Mouse (Mus musculus) neutrophil, adult 83 days (primary cell): ENCODE data around the gene Sppl3. TPM values are rescaled to one million over a fixed set of nuclear protein-coding genes. Genes with fewer than 3 reads are reported as not detected.

Source experiments
- total RNA-seq, 2 experiments: library from RNA; stranded (reverse); gene quantifications; one replicate each; pipeline ENCODE4 v1.2.4; 2023

The Sppl3 gene
- 10 to 100 TPM; 46.1 to 51.7 TPM for total RNA-seq

DNA sequence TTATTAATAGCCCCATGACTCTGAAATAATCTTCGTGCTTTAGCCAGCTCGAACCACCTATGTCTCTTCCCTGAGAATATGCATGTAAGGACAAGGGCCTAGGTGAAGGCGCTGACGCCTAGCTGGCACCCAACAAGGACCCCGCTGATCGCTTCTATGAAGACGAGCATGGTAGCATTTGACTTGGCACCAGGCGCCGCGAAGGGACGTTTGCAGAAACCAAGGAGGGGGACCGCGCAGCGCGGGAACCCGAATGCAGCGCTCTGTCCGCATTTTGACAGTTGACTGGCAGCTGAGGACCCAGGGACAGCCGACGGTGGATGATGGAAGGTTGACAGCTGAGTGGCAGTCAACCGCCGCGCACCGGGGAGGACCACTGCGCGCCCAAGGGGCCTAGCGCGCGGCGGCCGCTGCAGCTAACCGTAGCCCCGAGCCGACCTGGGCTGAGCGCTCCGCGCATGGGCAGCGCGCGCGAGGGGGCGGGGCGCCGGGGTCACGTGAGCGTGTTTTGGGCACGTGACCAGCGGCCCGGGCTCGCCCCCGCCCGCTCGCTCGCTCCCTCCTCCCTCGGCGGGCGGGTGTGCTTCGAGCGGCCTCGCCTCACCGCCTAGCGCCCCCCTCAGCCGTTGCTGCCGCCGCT is at the start of gene Sppl3:
TSS of gene Sppl3 (plus strand) at position 561 of the 640 bp plus-strand sequence.

DNA sequence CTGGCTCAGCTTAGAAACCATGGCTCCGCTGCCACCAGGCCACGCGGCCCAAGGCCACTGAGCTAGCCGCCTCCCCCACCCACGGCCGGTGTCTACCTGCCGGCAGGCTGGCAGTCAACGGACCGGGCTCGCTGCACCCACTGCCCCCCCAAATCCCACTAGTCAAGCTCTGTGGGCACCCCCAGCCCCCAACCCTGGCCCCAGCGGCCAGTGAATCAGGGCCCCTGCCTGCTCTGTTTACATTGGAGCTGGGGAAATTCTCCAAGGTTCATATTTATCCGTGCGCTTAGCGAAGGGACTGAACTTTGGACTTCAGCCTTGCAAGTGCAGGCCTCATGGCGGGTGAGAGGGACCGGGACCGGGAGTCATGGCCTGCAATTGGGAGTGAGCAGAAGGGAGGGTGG is 40.1 kb upstream of the Sppl3 start, which contains the start of gene Hnf1a:
TSS of gene Hnf1a (minus strand) at position 271 of the 404 bp plus-strand sequence.

DNA sequence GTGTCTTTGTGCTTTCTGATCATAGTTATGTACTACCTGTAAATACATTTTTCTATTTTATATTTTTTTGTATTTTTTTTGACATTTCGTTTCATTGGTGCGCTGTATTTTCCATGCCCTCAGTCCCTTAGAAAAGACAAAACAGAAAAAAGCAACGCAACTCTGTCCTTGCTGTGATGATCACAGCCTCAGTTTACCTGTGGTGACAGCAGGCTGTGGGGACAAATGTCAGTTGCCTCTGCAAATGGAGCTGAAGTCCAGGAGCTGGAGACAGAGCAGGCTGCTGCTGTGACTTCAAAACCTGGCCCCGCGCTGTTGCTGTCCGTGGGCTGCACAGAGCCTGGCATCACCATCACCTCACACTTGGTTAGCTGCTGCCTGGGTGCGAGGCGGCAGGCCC is 87.3 kb downstream of the Sppl3 start, which contains the start of gene Gm10401:
TSS of gene Gm10401 (minus strand) at position 101 of the 400 bp plus-strand sequence.

DNA sequence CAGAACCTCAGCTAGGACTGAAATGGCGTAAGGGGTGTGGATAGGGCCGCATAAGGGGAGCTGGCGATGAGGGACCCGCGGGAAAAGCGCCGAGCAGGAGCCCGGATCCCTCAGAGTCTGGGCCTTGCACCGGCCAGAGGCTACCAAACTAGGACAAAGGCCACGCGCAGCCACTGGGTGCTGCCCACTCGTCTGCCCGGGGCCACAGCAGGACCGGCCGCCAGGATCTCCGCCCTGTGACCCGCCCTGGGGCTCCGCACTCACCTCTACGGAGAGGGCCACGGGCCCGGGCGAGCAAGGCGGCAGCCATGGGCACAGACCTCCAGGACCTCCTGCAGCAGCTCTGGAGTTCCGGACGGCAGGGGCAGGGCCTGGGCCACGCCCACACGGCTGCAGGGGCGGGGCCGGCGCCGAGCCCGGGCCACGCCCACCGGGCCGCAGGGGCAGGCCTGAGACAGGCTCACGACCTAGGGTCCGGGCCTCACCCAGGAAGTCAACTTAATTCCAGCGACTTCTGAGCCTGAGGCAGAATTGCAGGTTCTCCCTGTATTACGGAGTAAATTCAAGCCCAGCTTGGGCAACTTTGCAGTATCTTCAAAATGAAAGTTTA is 108.1 kb downstream of the Sppl3 start, which contains the start of gene Acads:
TSS of gene Acads (minus strand) at position 386 of the 610 bp plus-strand sequence.

DNA sequence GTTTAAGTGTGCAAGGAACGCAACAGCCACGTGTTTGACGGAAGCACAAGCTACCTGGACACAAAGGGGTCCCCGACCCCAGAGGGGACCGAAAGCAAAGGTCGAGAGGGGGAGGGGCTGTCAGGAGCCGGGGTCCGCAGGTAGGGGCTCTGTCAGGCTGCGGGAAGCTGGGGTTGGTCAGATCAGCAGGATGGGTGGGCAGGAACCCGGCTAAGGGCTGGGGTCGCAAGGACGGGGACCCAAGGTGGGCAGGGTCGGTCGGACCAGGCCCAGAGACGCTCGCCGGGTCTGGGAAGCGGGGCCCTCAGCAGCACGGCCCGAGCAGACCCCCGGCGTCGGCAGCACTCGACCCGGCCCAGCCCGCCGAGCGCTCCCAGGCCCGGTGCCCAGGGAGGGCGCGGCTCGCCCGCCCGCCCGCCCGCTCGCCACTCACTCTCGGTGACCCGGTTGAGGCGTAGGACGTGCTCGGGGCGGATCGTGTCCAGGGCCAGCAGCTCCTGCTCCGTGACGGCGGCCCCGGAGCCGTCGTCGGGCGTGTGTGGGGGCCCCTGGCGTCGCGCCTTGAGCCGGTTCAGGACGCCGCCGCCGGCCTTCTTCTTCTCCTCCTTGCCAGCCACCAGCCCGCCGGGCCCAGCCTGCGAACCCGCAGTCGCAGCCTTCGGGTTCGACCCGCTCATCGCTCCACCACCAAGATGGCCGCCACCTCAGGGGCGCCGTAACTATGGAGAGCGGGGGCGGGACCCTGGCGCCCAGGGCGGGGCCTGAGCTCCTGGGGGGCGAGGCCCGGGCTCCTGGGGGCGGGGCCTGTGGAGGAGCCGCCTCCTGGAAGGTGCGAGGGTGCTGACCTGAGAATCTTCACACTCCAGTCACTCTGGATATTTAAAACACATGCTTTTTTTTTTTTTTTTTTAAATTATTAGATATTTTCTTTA is 123.6 kb downstream of the Sppl3 start, which contains the start of gene Unc119b:
TSS of gene Unc119b (minus strand) at position 742 of the 932 bp plus-strand sequence.

Other genes starting within 250 kb of the Sppl3 start
- gene Ankrd13a, start 236.5 kb upstream of the Sppl3 start, total RNA-seq, result 100 to 1,000 TPM; 235 to 237 TPM
- 100 to 1,000 TPM; 139 to 141 TPM for gene Git2, start 235.6 kb upstream of the Sppl3 start, total RNA-seq
- 10 to 100 TPM; 17.8 to 19.4 TPM for gene 1500011B03Rik, start 187.7 kb upstream of the Sppl3 start, total RNA-seq
- under 1 TPM; 0.31 to 0.75 TPM for gene 4930519G04Rik, start 157.5 kb upstream of the Sppl3 start, total RNA-seq
- not detected for gene Gm9936, start 152.5 kb upstream of the Sppl3 start, total RNA-seq
- gene Oasl2, start 114.2 kb upstream of the Sppl3 start, total RNA-seq, result 10 to 100 TPM; 14.4 to 28.6 TPM
- 10 to 100 TPM in 1 of 2 experiments, 1 to 10 TPM in 1; 8.8 to 10.9 TPM for gene Oasl1, start 87.9 kb upstream of the Sppl3 start, total RNA-seq
- 1 to 10 TPM; 8.9 to 10.0 TPM for gene 2210016L21Rik, start 69.0 kb upstream of the Sppl3 start, total RNA-seq
- not detected for gene Hnf1a, start 40.0 kb upstream of the Sppl3 start, total RNA-seq
- gene Gm10401, start 87.2 kb downstream of the Sppl3 start, total RNA-seq, result not detected
- 10 to 100 TPM; 15.7 to 16.2 TPM for gene Acads, start 108.2 kb downstream of the Sppl3 start, total RNA-seq
- 10 to 100 TPM; 13.8 to 18.6 TPM for gene Unc119b, start 123.8 kb downstream of the Sppl3 start, total RNA-seq
- 100 to 1,000 TPM; 123 to 124 TPM for gene Mlec, start 147.0 kb downstream of the Sppl3 start, total RNA-seq
- not detected for gene Cabp1, start 183.2 kb downstream of the Sppl3 start, total RNA-seq
- gene Pop5, start 224.7 kb downstream of the Sppl3 start, total RNA-seq, result 10 to 100 TPM; 14.2 to 16.2 TPM